Mouse (Mus musculus): ENCODE data around the gene Amh. TPM values are rescaled to one million over a fixed set of nuclear protein-coding genes. Genes with fewer than 3 reads are reported as not detected.
"Not testable (repeated sequence)": the region's sequence is repeated elsewhere in the genome, so short reads cannot be mapped to it uniquely, and the experiment has no call there.

Amh gene
- total RNA-seq, 2 experiments from 2014 or later: 0.57 to 0.79 TPM

GRCm38 (mm10) chr10:80828587-80828986, 23.5 kb downstream of the Amh start:
- DNase-seq: not testable (repeated sequence)

GRCm38 (mm10) chr10:80829359-80830278, 24.6 kb downstream of the Amh start:
- DNase-seq: no peak

DNA sequence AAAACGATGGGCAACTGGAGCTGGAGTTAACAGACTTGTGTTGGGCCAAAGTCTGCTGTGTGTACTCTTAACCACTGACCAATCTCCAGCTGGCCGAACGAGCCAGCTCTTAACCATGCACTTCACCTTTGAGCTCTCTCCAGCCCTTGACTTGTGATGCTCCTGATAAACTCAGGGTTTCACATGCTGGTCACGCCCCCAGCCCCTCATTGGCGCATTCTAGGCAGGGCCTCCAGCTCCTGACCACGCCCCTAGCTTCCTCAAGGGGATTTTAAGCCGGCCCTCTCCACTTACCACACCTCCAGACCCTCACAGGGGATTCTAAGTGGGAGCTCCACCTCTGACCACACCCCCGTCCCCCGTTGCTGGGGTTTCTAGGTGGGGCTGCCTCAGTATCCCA, 26.1 kb downstream of the Amh start:
- peak; percentile 78 for DNase-seq

DNA sequence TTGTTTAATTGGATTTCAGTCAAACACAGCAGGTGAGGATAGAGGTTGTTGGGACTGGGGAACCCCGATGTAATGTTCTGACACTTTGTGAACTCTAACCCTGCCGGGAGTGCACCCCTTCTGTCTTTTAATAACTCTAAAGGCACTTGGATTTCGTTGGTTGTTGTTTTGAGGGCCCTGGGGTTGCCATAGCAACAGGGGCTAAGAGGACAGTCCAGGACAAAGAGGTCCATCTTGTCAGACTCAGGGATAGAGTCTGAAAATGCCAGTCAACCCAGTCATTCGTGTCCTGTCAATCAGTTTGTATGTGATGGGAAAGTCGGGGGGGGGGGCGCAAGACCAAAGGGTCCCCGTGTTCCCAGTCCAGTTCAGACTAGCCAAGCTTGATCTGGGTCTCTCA, 27.8 kb downstream of the Amh start:
- DNase-seq: no peak

DNA sequence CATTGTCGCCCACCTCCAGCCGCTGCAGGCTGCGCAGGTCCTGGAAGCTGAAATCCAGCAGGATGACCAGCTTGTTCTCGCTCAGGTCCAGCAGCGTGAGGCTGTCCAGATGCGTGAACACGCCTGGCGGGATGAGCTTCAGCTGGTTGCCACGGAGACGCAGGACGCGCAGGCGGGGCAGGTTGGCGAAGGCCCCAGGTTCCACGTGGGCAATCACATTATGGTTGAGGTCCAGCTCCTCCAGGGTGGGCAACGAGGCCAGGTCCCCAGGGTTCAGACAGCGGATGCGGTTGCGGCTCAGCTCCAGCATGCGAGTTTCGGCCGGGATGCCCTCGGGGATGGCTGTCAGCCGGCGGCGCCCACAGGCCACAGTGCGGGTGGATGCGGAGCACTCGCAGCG, 30.6 kb downstream of the Amh start:
- DNase-seq: no peak

DNA sequence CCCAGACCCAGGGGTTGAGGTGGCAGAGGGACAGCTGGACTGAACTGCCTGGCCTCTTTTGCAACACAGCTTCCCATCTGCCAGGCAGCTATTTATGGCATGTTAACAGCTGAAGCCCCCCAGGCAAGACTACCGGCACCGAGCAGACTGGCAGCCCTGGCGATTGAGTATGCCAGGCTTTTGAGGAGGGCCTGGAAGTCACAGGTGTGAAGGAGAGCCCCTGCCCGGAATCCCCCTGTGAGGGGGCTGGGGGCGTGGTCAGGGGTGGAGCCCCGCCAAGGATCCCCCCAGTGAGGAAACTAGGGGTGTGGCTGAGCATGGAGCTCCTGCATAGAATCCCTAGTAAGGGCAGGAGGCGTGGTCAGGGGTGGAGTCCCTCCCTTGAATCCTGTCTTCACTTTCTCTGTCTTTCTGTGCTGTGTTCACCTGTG, 31.9 kb downstream of the Amh start:
- no peak for DNase-seq

GRCm38 (mm10) chr10:80837827-80838226, 32.8 kb downstream of the Amh start:
- no peak for DNase-seq

DNA sequence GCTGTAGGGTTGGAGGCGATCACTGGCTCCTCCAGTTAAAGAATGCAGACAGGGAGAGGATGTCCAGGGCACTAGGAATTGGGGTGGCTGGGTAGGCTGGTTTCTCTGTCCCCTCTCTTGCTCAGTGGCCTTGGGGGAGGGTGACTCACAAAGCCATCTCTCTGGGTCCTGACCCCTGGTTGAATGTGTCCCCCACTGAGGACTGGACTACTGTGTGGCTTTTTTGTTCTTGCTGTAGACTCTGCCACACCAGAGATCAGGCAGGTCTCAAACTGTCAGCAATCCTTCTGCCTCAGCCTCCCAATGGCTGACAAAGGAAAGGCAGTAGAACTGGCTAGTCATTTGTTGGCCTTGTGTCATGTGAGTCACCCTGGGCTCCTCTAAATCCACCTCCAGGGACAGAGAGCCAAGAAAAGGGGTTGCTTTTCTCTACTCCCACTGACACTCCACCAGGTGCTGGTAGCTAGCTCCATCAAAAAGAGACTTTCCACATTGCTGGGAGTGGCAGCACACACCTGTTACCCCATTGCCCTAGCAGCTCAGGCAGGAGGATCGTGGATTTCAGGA, 33.4 kb downstream of the Amh start:
- DNase-seq: no peak

GRCm38 (mm10) chr10:80839848-80840247, 34.8 kb downstream of the Amh start:
- no peak for DNase-seq

DNA sequence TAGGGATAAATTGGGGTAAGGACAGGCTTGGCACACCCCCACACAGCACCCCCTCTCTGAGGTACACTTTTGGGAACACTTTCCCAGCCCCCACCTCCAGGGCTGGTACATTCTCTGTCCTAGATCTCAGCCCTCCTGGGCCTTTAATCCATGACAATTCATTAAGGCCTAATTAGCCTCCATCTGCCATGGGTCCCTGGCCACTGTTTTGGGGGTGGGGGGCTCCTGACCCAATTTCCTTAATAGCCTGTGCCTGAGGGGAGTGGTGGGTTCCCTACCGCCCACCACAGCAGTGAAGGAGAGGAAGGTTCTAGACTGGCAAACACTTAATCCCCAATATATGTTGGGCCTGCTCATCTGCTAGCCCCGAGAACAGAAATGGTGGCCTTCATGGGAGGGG, 36.6 kb downstream of the Amh start:
- DNase-seq: no peak

DNA sequence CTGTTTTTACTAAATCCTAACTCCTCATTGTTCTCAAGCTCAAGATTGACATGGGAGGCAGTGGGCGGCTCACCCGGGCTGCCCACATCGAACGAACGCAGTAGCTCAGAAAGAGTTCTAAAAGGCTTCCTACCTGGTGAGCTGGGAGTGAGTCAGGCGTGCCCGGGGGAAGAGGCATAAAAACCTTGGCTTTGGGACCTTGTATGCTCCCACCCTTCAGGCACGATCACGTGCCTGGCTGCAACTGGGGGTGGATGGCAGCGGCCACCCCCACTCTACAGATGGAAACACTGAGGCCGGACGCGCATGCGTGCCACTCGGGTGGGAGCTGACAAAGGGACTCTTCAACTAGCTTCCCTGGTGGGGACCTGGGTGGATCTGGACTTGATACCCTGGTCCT, 37.3 kb downstream of the Amh start:
- no peak for DNase-seq

GRCm38 (mm10) chr10:80843087-80843930, 38.3 kb downstream of the Amh start:
- no peak for DNase-seq

DNA sequence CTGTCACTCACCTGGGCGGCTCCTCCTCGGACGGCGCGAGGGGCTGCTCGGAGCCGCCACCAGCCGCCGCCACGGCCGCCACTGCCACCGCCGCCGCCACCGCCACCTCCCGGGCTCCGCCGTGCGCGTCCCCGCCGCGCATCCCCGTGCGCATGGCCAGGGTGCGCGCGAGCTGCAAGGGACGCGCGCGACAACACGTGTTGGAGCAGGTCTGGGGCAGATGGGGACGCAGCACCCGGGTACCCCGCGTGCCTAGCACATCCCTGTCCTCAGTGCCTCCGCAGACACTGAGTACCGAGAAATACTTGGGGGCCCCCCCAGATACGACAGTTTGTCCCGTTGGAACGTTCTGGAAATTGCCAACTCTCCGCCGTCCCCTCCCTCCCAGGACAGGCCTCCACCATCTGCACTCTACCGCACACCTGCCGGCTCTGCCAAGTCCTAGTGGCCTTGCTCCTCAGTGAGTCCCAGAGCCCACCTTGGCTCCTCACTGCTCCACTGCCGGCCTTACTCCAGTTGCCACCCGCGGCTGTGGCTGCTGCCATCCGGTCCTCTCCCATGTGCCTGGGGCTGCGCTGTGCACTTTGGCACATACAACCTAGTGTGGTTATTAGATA, 39.0 kb downstream of the Amh start, which contains the start of gene Lingo3:
TSS of gene Lingo3 (minus strand) at position 109 of the 617 bp plus-strand sequence.
- peak; percentile 57 for DNase-seq

- no peak for DNase-seq
Observed at GRCm38 (mm10) chr10:80845055-80845693, 40.1 kb downstream of the Amh start.

DNA sequence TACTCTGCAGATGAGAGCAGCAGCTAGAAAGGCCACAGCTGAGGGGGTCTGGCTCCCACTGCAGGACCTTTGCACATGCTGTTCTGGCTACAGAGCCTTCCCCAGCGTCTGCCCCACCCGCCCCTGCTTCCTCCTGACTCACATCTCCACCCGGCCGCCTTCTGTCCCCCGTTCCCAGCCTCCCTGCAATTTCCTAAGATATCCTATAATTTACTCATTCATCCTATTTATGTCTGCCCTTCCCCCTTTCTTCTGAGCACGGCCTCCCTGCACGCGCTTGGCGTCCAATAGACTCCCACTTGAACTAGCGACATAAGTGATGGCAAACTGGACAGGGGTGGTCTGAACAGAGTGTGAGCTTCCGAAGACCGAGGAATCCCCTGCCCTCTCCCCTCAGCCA, 40.7 kb downstream of the Amh start:
- no peak for DNase-seq

DNA sequence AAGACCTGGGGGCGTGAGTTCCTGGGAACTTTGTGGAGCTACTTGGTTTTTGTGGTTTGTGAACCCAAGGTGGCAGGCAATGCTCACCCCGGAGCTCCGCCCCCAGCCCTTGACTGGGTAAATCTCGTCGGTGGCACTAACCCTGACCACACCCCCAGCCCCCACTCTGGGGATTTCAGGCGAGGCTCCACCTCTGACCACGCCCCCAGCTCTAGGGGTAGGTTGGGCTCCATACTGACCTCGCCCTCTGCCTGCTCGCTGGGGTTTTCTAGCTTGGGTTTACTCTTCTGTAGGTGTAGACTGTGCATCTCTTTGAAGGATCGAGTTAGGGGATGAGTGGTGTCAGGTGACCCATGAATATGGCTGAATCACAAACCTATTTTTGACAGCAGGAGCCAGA, 43.5 kb downstream of the Amh start:
- peak; percentile 67 for DNase-seq

DNA sequence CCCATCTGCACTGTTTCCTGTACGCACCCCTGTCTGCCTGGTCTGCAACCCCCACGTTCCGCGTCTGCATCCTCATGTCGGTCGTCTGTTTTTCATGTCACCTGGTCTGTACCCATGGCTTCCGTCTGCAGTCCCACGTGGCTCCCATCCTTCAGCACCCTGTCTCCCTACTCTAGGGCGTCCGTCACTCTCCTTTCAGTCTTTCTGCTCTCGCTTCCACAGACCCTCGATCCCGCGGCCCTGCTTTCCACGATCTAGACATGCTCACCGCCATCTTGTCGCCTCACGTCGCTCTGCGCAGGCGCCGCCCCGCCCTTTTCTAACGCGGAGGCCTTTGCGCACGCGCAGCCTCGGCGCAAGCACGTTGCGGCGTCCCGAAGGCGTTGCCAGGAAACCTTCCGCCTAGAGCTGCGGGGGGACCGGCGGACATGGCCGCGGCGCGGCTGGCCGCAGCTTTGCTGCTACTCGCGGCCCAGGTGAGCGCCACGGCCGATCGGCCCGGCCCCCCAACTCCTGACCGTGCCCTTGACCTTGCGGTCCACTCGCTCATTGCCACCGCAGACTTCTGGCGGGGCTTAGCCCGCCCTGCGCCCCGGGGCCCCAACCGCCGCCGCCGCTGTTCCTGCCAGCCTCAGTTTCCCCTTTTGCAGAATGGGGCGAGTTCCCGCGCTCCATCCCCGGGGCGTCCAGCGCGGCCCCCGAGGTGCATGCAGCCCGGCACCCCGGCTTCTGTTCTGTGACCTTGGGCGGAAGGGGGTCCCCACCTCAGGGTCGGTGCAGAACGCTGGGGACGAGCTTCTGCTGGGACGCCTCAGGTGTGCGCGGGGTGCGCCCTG, 50.1 kb downstream of the Amh start, which contains the start of the genes Lsm7 and Sppl2b:
TSS of gene Lsm7 (minus strand) at position 297 of the 836 bp plus-strand sequence.
TSS of gene Sppl2b (plus strand) at position 363 of the 836 bp plus-strand sequence.
- peak; percentile 99 for DNase-seq

DNA sequence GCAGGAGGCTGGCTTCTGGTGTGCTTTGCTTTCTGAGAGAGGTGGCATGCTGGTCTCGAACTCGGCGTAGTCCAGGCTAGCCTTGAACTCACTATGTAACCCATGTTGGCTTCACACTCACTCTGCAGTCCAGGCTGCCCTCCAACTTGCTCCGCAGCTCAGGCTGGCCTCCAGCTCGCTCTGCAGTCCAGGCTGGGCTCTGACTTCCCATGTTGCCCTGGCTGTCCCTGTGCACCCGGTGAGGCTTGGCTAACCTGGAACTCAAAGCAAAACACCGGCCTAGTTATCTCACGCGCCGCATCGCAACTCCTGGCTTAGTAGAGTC, 50.7 kb downstream of the Amh start:
- no peak for DNase-seq

GRCm38 (mm10) chr10:80856267-80856666, 51.2 kb downstream of the Amh start:
- DNase-seq: no peak

DNA sequence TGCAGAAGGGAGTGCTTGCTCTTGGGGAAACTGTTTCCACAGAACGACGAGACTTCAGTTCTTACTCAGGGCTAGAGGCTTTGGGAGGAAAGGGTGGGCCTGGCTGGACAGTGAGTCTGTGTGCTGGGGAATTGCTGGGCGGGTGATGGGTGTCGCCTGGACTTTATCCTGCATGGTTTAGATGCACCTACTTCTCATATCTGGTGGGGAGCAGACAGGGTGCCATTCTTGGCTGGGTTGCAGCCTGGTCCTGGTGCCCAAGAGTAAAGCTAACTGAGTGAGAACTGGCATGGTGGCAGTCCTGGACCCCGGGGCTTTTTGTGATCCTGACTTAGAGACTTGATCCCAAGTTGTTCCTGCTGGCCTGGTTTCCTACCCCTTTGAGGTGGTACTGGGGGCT, 51.9 kb downstream of the Amh start:
- DNase-seq: no peak

Measured in adrenal gland, postnatal 10 days (tissue).